ENCODE assay signal across 1 mouse cellular context in genomic region chr17:29669030-29669429, GRCm38 (mm10).
TF ChIP-seq lines count a peak whose summit lies in the region.

No protein-coding gene starts in this region.

TF ChIP-seq in MEL, 35 proteins besides CTCF, POLR2A, EP300 and RAD21 (continued from another document):
- TF ChIP-seq CHD2 (IDR thresholded peaks at IDR 0.05; ENCODE audit: low read length): no peak
- TF ChIP-seq GABPA (IDR thresholded peaks at IDR 0.05; ENCODE audit: low read depth, low read length): no peak
- no peak for TF ChIP-seq CHD1 (IDR thresholded peaks at IDR 0.05; ENCODE audit: low read depth, low read length)
- TF ChIP-seq MYB (IDR thresholded peaks at IDR 0.05; ENCODE audit: low read depth, low read length): no peak
- TF ChIP-seq SIN3A (IDR thresholded peaks at IDR 0.05; ENCODE audit: low read length): no peak
- no peak for TF ChIP-seq POLR2AphosphoS2 (IDR thresholded peaks at IDR 0.05; ENCODE audit: low read length)
